Mouse (Mus musculus) cerebellum, adult 2 months (tissue): ENCODE data around the gene Syne2.
"Not testable (repeated sequence)": the region's sequence is repeated elsewhere in the genome, so short reads cannot be mapped to it uniquely, and the experiment has no call there.

Experiments used
- CTCF ChIP-seq: fragments of 200-500 bp; IDR thresholded peaks from 2 replicates; pipeline ENCODE4 v1.5.1; 2011; ENCODE audit warnings: low read depth, mild to moderate bottlenecking, control low read depth, low read length, moderate library complexity, borderline replicate concordance; ENCODE audit not compliant: insufficient read depth
- POLR2A ChIP-seq: fragments of 200-500 bp; IDR thresholded peaks from 2 replicates; pipeline ENCODE4 v1.6.1; 2011; ENCODE audit warnings: low read length, control low read depth, borderline replicate concordance; ENCODE audit not compliant: insufficient read depth

DNA sequence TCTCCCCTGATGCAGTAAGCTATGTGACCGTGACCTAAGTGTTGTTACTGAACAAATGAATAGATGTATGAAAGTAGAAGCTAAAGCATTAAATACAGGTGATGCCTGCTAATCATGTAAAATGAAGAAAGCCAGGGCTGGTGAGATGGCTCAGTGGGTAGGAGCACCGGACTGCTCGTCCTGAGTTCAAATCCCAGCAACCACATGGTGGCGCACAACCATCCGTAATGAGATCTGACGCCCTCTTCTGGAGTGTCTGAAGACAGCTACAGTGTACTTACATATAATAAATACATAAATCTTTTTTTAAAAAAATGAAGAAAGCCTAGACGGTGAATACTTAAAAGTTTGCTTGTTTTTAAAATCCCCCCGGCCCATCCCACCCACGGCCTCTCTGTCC lies 315.1 kb downstream of the Syne2 start:
- not testable (repeated sequence) for TF ChIP-seq POLR2A, CTCF
